Mouse (Mus musculus) c-Kit-negative CD71-positive TER-119-positive erythroid progenitor cells, embryonic 14.5 days (primary cell): Measurements from ENCODE around the gene Ccdc88b.
"Not testable (repeated sequence)": the region's sequence is repeated elsewhere in the genome, so short reads cannot be mapped to it uniquely, and the experiment has no call there.

ENCODE experiments used
- DNase-seq: peaks from one replicate; pipeline ENCODE4 v3.0.0-alpha.2; 2013; ENCODE audit warnings: low read depth, low spot score

Gene Ccdc88b

DNA sequence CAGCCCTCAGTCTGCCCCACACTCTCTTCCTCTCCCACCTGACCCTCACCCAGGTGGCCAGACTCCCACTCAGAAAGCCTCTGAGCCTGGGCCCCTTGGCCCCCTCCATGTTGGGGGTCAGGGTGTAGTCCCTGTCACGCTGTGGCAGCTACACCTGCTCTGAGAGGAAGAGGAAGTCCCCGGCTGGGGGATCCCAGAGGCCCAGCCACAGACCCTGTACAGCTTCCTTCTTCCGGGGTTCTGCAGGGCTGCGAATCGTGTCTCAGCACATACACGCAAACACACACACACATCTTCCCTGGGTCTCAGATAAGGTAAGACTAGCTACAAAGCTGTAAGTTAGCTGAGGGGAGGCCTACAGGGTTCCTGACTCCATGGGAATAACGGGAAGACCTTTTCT lies at the start of gene Ccdc88b:
Gene Ccdc88b (minus strand): TSS at position 181 of the 400 bp plus-strand sequence.
- no peak for DNase-seq

DNA sequence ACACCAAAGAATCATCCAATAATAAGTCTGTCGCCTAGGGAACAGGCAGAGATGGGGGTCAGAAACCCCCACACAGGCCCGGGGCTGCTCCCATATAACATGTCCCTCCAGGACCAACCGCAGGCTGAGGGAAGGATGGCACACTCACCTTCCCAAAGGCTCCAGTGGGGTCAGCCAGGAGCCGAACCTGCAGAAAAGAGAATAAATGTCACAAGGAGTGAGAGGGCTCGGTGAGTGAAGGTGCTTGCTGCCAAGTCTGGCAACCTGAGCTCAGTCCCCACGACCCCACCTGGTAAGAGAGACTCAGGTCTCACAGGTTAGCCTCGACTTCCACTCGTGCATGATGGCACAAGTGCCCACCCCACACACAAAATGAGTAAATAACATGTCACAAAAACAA lies 49.1 kb upstream of the Ccdc88b start:
- no peak for DNase-seq

DNA sequence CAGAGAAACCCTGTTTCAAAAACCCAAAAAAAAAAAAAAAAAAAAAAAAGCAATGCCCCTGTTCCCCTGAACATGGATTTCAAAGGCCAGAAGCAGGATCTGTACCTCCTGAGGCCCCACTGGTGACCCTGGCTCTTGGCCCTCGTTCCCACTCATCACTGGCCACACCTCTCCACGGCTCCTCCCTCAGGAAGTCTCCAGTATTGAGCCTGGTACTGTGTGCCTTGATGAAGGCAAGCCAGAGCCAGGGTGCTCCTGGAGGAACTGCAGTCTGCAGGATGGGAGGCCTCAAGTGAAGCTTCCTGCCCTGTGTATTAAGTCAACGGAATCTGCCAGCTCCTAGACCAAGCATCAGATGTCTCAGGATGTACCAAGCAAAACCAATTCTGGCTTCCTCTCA lies 48.2 kb upstream of the Ccdc88b start:
- DNase-seq: no peak

DNA sequence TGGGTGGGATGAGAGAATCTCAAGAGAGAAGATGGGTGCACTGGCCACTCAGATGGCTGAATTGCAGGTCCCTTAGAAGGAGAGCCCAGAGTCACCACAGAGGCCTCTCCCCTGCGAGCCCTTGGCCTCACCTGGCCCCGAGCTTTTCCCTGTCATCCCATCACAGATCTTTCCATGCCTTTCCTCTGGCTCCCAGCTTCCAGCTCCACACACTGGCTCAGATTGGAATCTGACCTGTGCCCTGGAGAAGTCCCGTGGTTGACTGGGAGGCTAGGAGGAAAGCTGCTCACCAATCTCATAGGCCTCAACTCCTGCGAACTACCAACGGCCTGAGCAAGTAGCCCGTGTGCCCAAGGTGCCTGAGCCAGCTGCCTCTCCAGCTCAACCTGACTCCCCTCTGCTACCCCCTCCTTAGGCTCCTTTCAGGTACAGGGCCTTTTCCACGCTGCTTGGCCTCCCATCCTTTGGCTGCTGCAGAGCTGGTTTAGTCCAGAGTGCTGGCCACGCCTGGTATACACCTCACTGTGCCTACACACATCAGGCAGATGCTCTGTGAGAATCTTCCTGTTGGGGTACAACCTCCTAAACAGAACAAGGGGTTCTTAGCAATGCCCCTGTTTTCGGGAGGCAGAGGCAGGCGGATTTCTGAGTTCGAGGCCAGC lies 47.6 kb upstream of the Ccdc88b start:
- DNase-seq: no peak

DNA sequence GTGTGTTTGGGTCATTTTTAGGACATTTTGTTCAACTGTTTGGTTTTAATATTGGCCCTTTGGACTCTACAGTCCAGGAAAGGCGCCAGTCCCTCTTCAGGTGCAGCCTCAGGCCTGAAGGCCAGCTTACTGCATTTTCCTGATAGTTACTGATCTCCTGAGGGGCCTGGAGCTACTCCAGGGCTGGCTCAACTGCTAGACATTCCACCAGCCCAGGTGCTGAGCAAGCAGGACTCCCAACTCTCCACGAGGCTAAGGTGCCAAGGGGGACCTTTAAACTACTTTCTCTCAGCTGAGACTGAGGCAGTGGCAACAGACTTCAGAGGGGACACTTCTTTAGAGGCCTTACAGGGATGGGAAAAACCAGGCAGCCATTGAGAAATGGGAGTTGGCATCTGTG lies 46.8 kb upstream of the Ccdc88b start:
- no peak for DNase-seq

DNA sequence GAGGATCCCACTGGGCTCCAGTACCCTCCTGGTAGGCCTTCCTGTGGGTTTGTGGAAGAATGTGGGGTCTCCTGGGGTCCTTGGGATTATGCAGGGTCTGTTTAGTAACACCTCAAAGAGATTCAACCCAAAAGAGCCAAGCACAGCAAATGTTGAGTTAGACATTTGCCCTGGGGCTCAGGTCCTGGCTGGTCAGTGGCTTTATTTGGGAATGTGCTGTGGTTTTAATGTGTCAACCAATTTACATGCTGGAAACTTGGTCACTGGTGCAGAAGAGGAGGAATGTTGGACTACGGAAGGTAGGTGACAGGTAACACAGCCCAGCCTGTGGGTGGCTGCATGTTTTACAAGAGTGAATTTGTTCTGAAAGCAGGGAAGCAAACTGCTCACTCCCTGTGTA lies 45.0 kb upstream of the Ccdc88b start:
- no peak for DNase-seq

DNA sequence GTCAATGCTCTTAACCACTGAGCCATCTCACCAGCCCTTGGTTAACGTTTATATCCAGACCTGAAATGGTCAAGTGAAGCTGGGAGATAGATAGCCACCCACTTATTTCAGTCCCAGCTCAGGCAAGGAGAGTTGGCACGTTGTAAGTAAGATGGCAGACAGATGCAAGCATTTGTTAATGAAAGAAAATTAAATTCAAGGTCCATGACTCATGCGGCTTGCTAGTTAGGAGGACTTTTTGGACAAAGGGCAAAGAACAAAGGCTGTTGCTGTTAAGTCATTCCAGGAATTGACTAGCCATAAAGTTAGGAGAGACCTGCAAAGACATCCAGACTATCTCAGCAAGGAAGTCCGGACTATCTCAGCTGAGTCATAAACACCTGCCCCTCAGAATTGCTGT lies 41.6 kb upstream of the Ccdc88b start:
- DNase-seq: no peak

DNA sequence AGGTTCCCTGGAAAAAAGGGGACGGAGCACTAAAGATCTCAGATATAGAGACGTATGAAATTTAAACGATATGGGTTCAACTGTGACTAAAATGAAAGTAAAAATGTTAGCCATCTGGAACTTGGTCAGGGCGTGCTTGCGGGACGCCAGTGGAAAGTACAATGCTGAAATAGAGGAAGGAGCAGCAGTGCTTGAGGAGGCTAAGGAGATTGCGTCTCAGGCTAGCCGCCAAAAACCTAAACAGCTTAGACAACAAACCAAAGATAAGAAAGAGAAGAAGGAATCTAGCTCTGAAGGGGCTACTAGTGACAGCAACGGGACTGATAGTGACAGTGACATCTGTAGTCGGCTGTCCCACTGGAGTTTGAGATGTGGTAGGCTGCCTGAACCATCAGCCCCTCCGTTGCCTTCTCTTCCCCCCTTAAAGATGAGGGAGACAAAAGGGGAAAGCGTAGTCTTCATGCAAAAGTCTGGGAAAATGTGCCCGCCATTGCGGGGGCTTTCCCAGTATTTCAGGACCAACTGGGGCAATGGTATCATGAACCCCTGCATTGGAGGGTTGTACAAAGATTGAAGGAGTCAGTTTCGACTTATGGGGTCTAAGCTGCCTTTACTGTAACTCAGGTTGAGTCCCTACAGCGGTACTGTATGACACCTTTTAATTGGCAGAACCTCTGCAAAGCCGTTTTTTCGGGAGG lies 37.7 kb upstream of the Ccdc88b start:
- not testable (repeated sequence) for DNase-seq

DNA sequence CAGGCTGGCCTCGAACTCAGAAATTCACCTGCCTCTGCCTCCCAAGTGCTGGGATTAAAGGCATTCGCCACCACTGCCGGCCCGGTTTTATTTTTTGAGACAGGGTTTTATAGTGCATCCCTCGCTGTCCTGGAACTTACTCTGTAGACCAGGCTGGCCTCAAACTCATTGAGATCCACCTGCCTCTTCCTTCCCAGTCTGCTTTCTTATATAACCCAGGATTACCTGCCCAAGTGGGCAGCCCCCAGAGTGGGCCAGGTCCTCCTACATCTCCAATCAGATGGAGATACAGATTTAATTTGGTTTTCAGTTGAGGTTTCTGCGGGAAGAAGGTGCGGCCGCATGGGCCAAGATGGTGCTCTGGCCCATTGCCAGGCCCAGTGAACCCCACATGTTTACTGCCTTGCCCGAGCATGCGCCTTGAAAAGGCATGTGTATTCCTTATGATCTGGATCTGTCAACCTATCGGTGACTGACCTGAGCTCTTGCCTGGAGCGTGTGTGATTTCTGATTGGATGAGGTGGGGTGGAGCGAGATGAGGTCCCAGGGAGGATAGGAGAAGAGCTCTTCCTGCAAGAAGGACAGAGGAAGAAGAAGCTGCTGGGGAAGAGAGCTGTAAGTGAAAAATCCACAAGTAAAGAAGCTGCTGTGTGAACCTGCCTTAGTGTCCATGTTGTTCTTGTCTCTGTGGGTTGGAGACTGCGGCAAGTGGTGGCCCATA lies 35.9 kb upstream of the Ccdc88b start:
- DNase-seq: no peak

DNA sequence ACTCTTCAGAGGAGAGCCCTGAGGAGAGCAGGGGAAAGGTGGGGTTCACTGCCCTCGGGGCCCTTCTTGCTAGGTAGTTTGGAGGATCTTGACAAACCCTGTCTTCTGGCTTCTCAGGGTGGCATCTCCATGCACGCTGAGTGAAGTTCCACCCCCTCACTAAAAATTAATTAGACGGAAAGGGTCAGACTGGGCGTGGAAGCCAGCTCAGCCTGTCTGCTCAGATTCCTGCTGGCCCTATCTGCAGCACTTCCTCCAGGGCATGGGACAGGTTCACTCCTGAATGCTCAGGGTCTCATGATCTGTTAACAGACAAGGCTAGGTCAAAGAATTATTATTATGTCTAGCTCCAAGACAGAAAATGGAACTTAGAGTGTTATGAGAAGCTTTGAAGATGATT lies 34.5 kb upstream of the Ccdc88b start:
- DNase-seq: no peak

DNA sequence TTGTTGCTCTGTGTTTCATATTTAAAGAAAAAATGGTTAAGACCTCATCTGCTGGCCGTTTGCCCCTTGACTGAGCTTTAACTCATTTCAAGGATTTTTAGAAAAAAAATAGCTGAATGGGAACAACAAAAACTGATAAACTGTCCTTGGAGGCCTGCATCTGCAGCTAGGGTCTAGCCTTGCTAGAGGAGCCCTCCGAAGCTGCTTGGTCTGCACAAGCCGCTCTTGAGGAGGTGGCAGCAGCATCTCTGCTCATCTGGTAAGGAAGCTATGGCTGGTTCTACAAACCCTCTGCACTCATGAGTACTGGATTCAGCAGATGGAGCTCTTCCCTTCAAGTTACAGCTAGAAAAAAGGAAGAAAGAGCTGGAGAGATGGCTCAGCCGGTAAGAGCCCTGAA lies 20.0 kb upstream of the Ccdc88b start:
- no peak for DNase-seq

DNA sequence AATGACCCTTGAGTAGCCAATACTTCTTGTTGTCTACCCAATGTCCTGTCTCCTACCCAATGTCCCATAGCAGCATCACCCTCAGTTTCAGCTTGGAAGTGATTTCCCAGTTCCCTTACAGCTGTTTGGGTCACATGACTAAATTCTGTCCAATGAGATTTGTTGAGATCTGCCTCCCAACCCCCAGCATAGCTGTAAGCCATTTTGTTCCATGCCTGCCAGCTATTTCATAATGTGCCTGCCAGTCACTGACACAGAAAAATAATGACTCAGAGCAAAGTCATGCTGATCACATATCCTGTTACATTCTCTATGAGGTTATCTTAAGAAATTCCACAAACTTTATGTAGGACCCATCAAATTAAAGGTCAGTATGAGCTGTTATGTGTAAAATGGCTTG lies 18.8 kb upstream of the Ccdc88b start:
- no peak for DNase-seq

DNA sequence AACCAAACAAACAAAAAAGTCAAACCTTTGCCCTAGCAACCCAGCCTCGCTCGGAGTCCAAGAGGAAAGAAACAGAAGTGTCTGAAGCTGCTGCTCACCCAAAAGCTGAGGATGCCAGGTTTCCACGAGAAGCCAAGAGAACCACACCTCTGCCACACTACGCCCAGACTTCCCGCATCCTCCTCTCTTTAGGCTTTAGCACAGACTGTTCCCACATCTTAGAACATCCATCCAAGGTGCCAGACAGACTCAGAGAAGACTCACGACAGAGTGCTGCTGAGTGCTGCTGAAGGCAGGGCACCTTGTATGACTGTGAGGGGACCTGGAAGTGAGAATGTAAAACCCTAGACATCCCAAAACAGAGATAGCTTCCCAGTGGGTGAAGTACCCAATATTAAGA lies 17.8 kb upstream of the Ccdc88b start:
- no peak for DNase-seq

DNA sequence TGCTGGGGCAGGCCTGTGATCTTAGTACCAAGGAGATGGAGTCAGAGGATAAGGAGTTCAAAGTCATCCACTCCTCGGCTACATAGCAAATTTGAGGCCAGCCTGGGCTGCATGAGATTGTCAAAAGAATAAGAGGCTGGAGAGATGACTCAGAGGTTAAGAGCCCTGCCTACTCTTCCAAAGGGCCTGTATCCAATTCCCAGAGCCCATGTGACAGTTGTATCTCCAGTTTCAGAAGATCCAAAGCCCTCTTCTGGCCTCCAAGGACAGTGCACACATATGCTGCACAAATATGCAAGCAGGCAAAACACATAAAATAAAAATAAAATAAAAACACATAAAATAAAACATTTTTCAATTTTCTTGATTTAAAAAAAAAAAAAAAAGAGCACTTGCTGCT lies 16.2 kb upstream of the Ccdc88b start:
- no peak for DNase-seq

DNA sequence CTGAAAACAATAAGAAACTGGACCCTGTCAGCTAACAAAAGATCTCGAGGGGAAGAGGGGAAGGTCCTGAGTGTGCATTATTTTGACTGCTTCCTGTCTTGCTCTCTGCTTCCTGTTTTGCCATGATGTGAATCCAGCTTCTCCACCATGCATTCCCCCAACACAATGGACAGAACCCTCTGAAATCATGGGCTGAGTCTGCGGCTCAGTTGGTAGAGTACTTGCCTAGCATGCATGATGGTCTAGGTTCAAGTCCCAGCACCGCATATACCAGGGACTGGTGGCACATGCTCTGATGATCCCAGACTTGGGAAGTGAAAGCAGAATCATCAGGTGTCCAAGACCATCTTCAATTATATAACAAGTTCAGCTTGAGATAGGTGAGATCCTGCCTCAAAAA lies 14.7 kb upstream of the Ccdc88b start:
- no peak for DNase-seq

DNA sequence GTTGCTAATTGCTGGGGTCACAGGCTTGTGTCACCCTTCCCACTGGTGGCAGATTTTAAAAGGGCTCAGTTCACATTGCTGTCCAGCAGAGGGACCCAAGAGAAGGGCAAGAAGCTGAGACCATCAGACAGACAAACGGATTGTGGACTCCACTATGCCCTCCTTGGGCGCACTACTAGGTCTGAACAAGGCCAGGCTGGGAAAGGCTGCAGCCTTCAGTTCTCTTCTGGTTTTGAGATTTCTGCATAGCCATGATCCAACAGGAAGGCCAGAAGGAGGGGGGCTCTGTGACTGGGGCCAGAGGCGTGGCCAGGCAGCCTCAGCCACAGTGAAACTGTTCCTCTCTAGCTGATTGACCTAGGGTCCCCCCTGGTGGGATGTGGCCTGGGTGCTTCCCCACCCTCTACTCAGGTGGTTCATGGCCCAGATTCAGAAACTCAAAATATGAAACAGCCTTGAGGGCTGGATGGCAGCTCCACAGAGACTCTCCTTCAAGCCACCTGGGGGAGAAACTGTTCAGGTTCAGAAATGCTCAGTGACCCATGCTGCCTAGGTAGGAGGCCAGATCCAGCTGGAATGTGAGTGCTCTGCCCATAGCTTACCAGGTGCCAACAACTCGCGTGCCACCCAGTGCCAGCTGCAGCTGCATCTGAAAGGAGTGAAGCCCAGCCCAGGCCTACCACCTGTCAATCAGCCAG lies 13.7 kb upstream of the Ccdc88b start:
- no peak for DNase-seq

DNA sequence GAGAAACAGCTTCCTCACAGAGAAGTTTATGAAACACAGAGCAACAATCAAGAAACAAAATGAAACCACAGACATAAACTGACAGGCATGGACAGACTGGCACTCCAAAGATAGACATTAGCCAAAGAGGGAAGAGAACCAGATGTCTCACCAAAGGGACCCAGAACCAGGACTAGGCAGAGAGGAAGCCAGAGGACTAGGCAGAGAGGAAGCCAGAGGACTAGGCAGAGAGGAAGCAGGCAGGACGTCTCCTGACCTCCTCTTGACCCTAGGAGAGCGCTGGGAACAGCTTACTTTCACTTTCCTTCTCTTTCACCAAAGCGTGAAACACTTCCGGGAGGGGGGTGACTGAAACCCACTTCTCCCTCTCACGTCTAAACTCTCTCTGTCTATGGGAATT lies 11.3 kb upstream of the Ccdc88b start:
- DNase-seq: peak; percentile 17

DNA sequence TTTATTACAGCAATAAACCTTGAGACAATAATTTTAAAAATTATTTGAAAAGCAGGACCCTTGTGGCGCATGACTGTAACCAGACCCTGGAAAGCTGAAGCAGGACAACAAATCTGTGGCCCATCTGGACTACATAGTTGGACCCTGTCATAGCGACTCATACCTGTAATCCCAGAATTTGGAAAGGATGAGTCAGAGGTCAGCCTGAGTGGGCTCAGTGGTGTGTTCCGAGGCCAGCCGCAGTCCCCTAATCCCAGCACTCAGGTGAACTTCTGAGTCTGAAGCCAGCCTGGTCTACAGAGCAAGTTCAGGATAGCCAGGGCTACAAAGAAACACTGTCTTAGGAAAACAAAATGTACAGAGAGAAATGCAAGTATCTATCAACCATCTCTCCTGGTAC lies 3.4 kb upstream of the Ccdc88b start:
- no peak for DNase-seq

DNA sequence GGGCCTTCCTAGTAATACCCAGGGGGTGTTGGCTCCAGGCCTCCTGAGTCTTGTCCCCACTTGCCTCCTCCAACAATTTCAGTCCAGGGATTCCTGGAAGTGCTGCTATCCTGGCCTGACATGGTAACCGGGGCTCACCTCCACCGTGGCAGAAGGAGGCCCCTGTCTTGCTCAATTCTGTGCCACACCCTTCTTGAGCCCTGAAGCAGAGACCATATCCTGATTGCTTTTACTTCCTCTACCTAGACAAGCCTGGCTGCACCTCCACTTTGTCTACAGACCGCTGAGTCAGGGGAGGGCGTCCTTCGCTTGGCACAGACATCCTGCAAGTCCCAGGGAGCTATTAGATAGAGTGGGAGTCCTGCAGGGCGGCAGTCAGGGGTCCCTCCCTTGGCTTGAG lies 2.7 kb upstream of the Ccdc88b start:
- DNase-seq: no peak

DNA sequence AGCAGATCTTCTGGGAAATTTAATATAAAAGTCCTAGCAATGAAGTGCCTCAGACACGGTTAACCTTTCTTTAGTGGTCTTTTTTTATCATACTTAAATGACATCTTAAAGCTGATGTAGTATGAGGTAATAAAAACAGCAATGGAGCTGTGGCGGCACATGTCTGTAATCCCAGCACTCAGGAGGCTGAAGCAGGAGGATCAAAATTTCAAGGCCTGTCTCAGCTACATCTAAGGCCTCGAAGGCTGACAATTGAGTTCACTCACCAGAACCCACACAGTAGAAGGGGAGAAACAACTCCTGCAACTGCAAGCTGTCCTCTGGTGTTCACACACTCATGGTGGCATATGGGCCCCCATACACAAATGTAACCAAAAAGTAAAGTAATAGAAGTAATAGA lies 2.0 kb upstream of the Ccdc88b start:
- DNase-seq: no peak

DNA sequence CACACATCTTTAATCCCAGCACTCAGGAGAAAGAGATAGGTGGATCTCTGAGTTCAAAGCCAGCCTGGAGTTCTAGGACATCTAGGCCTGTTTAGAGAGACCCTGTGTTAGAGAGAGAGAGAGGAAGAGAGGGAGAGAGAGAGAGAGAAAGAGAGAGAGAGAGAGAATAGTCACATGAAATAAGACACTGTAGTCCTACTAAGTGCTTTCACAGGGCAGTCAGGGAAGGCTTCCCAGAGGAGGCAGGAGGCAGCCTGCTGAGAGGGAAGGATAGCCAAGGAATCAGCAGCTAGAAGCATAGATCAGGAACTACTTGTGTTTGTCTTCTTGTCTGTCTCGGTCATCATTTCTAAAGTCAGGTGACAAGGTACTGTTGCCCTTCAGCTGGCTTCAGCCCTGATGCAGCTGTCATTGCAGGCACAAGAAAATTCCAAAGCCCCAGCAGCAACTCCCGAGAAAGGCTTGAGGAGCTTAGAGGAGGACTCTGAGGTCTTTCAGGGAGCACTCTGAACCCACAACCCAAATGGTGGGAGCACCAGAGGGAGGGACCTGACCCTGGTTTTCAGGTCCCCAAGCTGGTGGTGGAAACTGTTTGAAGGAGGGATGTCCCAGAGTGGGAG lies 1.1 kb upstream of the Ccdc88b start:
- DNase-seq: no peak
